8 mouse cellular contexts compared by ENCODE assay signal in the genomic region with DNA sequence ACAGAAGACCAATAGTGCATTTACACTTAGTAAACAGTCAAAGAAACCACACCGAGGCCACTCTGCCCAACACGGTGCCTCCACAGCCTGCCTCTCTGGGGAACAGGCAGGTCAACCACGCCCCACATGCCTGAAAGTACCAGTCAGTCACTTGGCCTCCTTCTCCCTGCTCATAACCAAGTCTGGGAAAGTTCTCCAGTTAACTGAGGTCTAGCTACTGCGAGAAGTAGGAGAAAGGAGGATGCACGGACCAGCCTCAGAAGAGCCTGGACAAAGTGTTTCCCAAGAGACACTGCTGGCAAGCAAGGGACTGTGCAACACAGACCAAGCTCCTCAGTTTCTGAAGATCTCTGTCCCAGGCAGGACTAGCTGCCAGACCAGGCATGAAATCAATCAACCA. TPM values are rescaled to one million over a fixed set of nuclear protein-coding genes. Genes with fewer than 3 reads are reported as not detected.
DNase-seq lines count a peak whose midpoint lies in the region; ATAC-seq and TF ChIP-seq lines count a peak whose summit lies in the region.

No protein-coding gene starts in this region.

- H3K4me1 ChIP-seq in forebrain, postnatal 0 days (ENCODE audit: insufficient read depth), result peaks cover 21% of the 10 kb centered on the region
- H3K4me1 ChIP-seq in intestine, embryonic 14.5 days (replicated peaks; ENCODE audit: control insufficient read depth, insufficient read depth, low read length), result peaks cover 28% of the 10 kb centered on the region
- peaks cover 71% of the 10 kb centered on the region for H3K4me1 ChIP-seq in liver, embryonic 15.5 days (replicated peaks)
- H3K4me1 ChIP-seq in stomach, embryonic 14.5 days (ENCODE audit: control insufficient read depth, insufficient read depth, low read length), result peaks cover 39% of the 10 kb centered on the region

- peak overlapping the region; percentile 75 for H3K4me2 ChIP-seq in forebrain, postnatal 0 days (ENCODE audit: low read depth)
- peak overlapping the region; percentile 78 for H3K4me2 ChIP-seq in intestine, embryonic 14.5 days (ENCODE audit: low read length)
- H3K4me2 ChIP-seq in liver, embryonic 15.5 days, result peak overlapping the region; percentile 95
- H3K4me2 ChIP-seq in stomach, embryonic 14.5 days (replicated peaks; ENCODE audit: low read depth, low read length), result peak overlapping the region; percentile 70

- H3K27me3 ChIP-seq in forebrain, postnatal 0 days (ENCODE audit: insufficient read depth, low read length), result no peaks in the 10 kb centered on the region
- H3K27me3 ChIP-seq in intestine, embryonic 14.5 days (replicated peaks; ENCODE audit: control insufficient read depth, insufficient read depth, low read length), result no peaks in the 10 kb centered on the region
- H3K27me3 ChIP-seq in liver, embryonic 15.5 days, result no peaks in the 10 kb centered on the region
- H3K27me3 ChIP-seq in stomach, embryonic 14.5 days (ENCODE audit: control insufficient read depth, insufficient read depth, low read length), result no peaks in the 10 kb centered on the region

- DNase-seq in 3T3-L1 (ENCODE audit: low read depth, low spot score) (peak; percentile 90), MN1 (ENCODE audit: low spot score) (peak; percentile 47)
- no peak for DNase-seq in forebrain, postnatal 0 days
- no peak for DNase-seq in intestine, embryonic 14.5 days (ENCODE audit: low spot score)
- no peak for DNase-seq in left cerebral cortex, adult 18-20 months (ENCODE audit: low spot score in 2 of 2)
- no peak for DNase-seq in retina, postnatal 1 day

- H3K36me3 ChIP-seq in forebrain, postnatal 0 days (ENCODE audit: insufficient read depth), result peaks cover 4% of the 10 kb centered on the region; the same call in 1 of the 2 replicates
- no peaks in the 10 kb centered on the region for H3K36me3 ChIP-seq in intestine, embryonic 14.5 days (ENCODE audit: control insufficient read depth, insufficient read depth, low read length)
- 0 out of 2 replicates have a peak, but pooled peaks cover 11% of the 10 kb centered on the region for H3K36me3 ChIP-seq in liver, embryonic 15.5 days (replicated peaks)
- no peaks in the 10 kb centered on the region for H3K36me3 ChIP-seq in stomach, embryonic 14.5 days (ENCODE audit: control insufficient read depth, insufficient read depth, low read length)

- TF ChIP-seq CTCF in forebrain, postnatal 0 days (IDR thresholded peaks at IDR 0.05; ENCODE audit: low read depth), result no peak

- WGBS in forebrain, postnatal 0 days, result 71% methylated on average over 5 of the region's 5 CpGs
- WGBS in intestine, embryonic 14.5 days, result 40% methylated on average over 5 of the region's 5 CpGs
- WGBS in liver, embryonic 15.5 days (ENCODE audit: insufficient replicate concordance), result 35% methylated on average over 5 of the region's 5 CpGs
- WGBS in stomach, embryonic 14.5 days, result 39% methylated on average over 5 of the region's 5 CpGs

- peak overlapping the region; percentile 32; the same call in 1 of the 2 replicates for H3K9ac ChIP-seq in forebrain, postnatal 0 days
- peak overlapping the region; percentile 90; the same call in 1 of the 2 replicates for H3K9ac ChIP-seq in intestine, embryonic 14.5 days (ENCODE audit: low read length)
- H3K9ac ChIP-seq in liver, embryonic 15.5 days, result peak overlapping the region; percentile 96
- H3K9ac ChIP-seq in stomach, embryonic 14.5 days (replicated peaks; ENCODE audit: low read depth, low read length), result peak overlapping the region; percentile 96

- H3K9me3 ChIP-seq in forebrain, postnatal 0 days (ENCODE audit: low read length), result no peaks in the 10 kb centered on the region
- no peaks in the 10 kb centered on the region for H3K9me3 ChIP-seq in intestine, embryonic 14.5 days (ENCODE audit: control insufficient read depth, low read length)
- H3K9me3 ChIP-seq in liver, embryonic 15.5 days (replicated peaks), result no peaks in the 10 kb centered on the region
- no peaks in the 10 kb centered on the region for H3K9me3 ChIP-seq in stomach, embryonic 14.5 days (ENCODE audit: control insufficient read depth, low read depth, low read length)

- no peak for ATAC-seq in forebrain, postnatal 0 days
- no peak for ATAC-seq in intestine, embryonic 14.5 days (replicated peaks; ENCODE audit: low FRiP score, low TSS enrichment, low read depth)
- ATAC-seq in liver, embryonic 15.5 days (ENCODE audit: insufficient read depth), result no peak
- ATAC-seq in stomach, embryonic 14.5 days (ENCODE audit: insufficient number of reproducible peaks, insufficient read depth, low FRiP score, low read depth), result no peak

- H3K27ac ChIP-seq in forebrain, postnatal 0 days (ENCODE audit: low read depth, low read length), result no peak overlapping the region
- H3K27ac ChIP-seq in intestine, embryonic 14.5 days (ENCODE audit: low read depth), result no peak overlapping the region
- no peak overlapping the region for H3K27ac ChIP-seq in liver, embryonic 15.5 days (replicated peaks)
- peak overlapping the region; percentile 61 for H3K27ac ChIP-seq in stomach, embryonic 14.5 days (ENCODE audit: low read length)

- no peak overlapping the region for H3K4me3 ChIP-seq in forebrain, postnatal 0 days (ENCODE audit: low read depth, low read length)
- peak overlapping the region; percentile 93 for H3K4me3 ChIP-seq in intestine, embryonic 14.5 days (ENCODE audit: low read depth, low read length)
- H3K4me3 ChIP-seq in liver, embryonic 15.5 days (replicated peaks), result peak overlapping the region; percentile 95
- peak overlapping the region; percentile 98 for H3K4me3 ChIP-seq in stomach, embryonic 14.5 days (ENCODE audit: low read depth, low read length)

RNA-seq across cellular contexts. Expression of a gene that starts 2.6 kb away (rescaled TPM):
- total RNA-seq in forebrain, postnatal 0 days (2014; rRNA removed), result 35.8 and 38.7 TPM in 2 replicates
- polyA plus RNA-seq in forebrain, postnatal 0 days (2015; fragmentation: Nextera tagmentation; extraction: Ambion mirVana), result 30.0 and 35.7 TPM in 2 replicates
- 48.7 and 54.0 TPM in 2 replicates for polyA plus RNA-seq in intestine, embryonic 14.5 days (2014; fragmentation: Nextera tagmentation; extraction: Ambion mirVana)
- 20.0 and 24.4 TPM in 2 replicates for polyA plus RNA-seq in liver, embryonic 15.5 days (2015; fragmentation: Nextera tagmentation; extraction: Ambion mirVana)
- polyA plus RNA-seq in stomach, embryonic 14.5 days (2014; fragmentation: Nextera tagmentation; extraction: Ambion mirVana), result 54.4 and 63.4 TPM in 2 replicates
- 100 to 1,000 TPM; 123 to 139 TPM for total RNA-seq in left cerebral cortex, adult 18-20 months (2021)

RNA-seq across cellular contexts. Expression of a gene that starts 43.8 kb away (rescaled TPM):
- 43.2 and 48.9 TPM in 2 replicates for total RNA-seq in forebrain, postnatal 0 days (2014; rRNA removed)
- polyA plus RNA-seq in forebrain, postnatal 0 days (2015; fragmentation: Nextera tagmentation; extraction: Ambion mirVana), result 16.4 and 20.8 TPM in 2 replicates
- 23.7 and 24.3 TPM in 2 replicates for polyA plus RNA-seq in intestine, embryonic 14.5 days (2014; fragmentation: Nextera tagmentation; extraction: Ambion mirVana)
- polyA plus RNA-seq in liver, embryonic 15.5 days (2015; fragmentation: Nextera tagmentation; extraction: Ambion mirVana), result 3.2 and 3.7 TPM in 2 replicates
- polyA plus RNA-seq in stomach, embryonic 14.5 days (2014; fragmentation: Nextera tagmentation; extraction: Ambion mirVana), result 25.2 and 29.9 TPM in 2 replicates
- total RNA-seq in left cerebral cortex, adult 18-20 months (2021), result 10 to 100 TPM; 29.1 to 30.8 TPM

Comparison
In these comparisons a context has a peak if more than half of its experiments do, and no peak if none do; other contexts are left out.
1. DNase-seq: peak in 3T3-L1 (single experiment) and MN1 (single experiment); none in forebrain, postnatal 0 days (single experiment), intestine, embryonic 14.5 days (single experiment), left cerebral cortex, adult 18-20 months (0 of 2) and retina, postnatal 1 day (single experiment).
2. H3K9ac ChIP-seq: peak in every context shown above with its lines; median percentile 96 in liver, embryonic 15.5 days; 96 in stomach, embryonic 14.5 days; 90 in intestine, embryonic 14.5 days; 32 in forebrain, postnatal 0 days.
3. Peak in every context shown above with its lines, with median percentiles within 50 percentile points of each other: H3K4me2 ChIP-seq.